Mouse (Mus musculus): Measurements from ENCODE around the gene Ets1. TPM values are rescaled to one million over a fixed set of nuclear protein-coding genes. Genes with fewer than 3 reads are reported as not detected.
A peak's percentile ranks its signal among the peaks of the same experiment; 100 is the strongest.

Ets1 gene
- polyA plus RNA-seq, 1 experiment from 2014 or later = 13.6 TPM

DNA sequence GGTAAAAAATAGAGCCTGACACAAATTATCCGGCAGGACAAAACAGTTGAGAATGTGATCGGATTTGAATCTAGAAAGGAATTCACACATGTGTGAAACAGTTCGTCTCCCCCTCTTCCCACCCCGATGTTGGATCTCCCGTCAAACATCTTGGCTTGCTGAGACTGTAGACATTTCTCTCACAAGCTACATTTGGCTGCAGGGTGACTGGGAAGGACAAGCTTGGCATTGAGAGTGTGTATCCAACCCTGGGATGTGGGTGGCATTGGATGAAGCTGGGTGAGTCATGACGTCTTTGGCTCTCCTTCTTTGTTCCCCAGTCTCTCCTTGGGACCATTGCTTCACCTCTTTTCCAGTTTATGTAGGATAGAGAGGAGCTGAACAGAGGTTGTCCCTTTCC is 16.4 kb upstream of the Ets1 start:
- TF ChIP-seq CTCF (IDR thresholded peaks at IDR 0.05; ENCODE audit: low read depth) = no peak
- Histone ChIP-seq H3K9ac (ENCODE audit: low read depth, low read length) (no peak overlapping the region), H3K4me1 (replicated peaks; ENCODE audit: control insufficient read depth, insufficient read depth, low read length) (no peaks in the 10 kb centered on the region), H3K4me3 (ENCODE audit: low read depth, low read length) (no peak overlapping the region), H3K27ac (ENCODE audit: low read depth, low read length) (no peak overlapping the region), H3K4me2 (replicated peaks; ENCODE audit: low read depth) (no peak overlapping the region), H3K36me3 (ENCODE audit: control insufficient read depth, insufficient read depth) (no peaks in the 10 kb centered on the region), H3K9me3 (ENCODE audit: control insufficient read depth) (no peaks in the 10 kb centered on the region), H3K27me3 (replicated peaks; ENCODE audit: control insufficient read depth, insufficient read depth, low read length) (no peaks in the 10 kb centered on the region)
- WGBS = 85% methylated on average over 6 of the region's 6 CpGs
- ATAC-seq = no peak

- H3K4me3 ChIP-seq (ENCODE audit: low read depth, low read length) = no peak overlapping the region
- no peak overlapping the region for H3K27ac ChIP-seq (ENCODE audit: low read depth, low read length)
- no peaks in the 10 kb centered on the region for H3K9me3 ChIP-seq (ENCODE audit: control insufficient read depth)
- 92% methylated on average over 3 of the region's 3 CpGs for WGBS
- no peak overlapping the region for H3K4me2 ChIP-seq (replicated peaks; ENCODE audit: low read depth)
- no peaks in the 10 kb centered on the region for H3K27me3 ChIP-seq (replicated peaks; ENCODE audit: control insufficient read depth, insufficient read depth, low read length)
- no peak for ATAC-seq
- no peak overlapping the region for H3K9ac ChIP-seq (ENCODE audit: low read depth, low read length)
- TF ChIP-seq CTCF (IDR thresholded peaks at IDR 0.05; ENCODE audit: low read depth) = no peak
- H3K4me1 ChIP-seq (replicated peaks; ENCODE audit: control insufficient read depth, insufficient read depth, low read length) = no peaks in the 10 kb centered on the region
- H3K36me3 ChIP-seq (ENCODE audit: control insufficient read depth, insufficient read depth) = no peaks in the 10 kb centered on the region
Observed at GRCm38 (mm10) chr9:32620446-32620845, 15.6 kb upstream of the Ets1 start.

DNA sequence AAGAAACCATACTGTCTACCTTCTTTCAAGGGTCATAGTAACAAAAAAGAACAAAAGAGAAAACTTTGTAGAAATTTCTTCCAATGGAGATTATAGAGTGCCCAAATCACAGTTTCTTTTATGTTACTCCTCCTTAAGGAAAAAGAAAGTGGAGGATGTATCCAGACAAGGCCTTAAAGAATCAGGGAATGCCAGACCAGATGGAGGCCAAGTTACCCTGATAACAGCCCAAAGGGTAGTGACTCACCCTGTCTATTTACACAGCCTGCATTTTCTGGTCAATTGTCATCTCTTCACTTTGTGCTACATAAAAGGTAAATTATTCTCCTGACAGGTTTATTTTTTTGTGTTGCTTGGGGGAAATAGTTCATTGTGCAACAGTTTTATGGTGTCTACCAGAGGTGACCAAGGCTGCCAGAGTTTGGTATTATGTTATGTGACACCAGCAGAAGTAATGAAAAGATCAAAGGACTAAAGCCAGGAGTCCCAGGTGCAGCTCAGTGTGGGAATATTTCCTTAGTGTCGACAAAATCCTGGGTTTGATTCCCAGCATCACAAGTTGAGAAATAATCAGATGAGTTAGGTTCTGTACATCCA is 6.5 kb upstream of the Ets1 start:
- Histone ChIP-seq H3K4me3 (ENCODE audit: low read depth, low read length) (no peak overlapping the region), H3K27me3 (replicated peaks; ENCODE audit: control insufficient read depth, insufficient read depth, low read length) (no peaks in the 10 kb centered on the region), H3K9ac (ENCODE audit: low read depth, low read length) (no peak overlapping the region), H3K9me3 (ENCODE audit: control insufficient read depth) (no peaks in the 10 kb centered on the region), H3K27ac (ENCODE audit: low read depth, low read length) (no peak overlapping the region), H3K4me2 (replicated peaks; ENCODE audit: low read depth) (no peak overlapping the region), H3K4me1 (replicated peaks; ENCODE audit: control insufficient read depth, insufficient read depth, low read length) (no peaks in the 10 kb centered on the region), H3K36me3 (ENCODE audit: control insufficient read depth, insufficient read depth) (no peaks in the 10 kb centered on the region)
- no peak for TF ChIP-seq CTCF (IDR thresholded peaks at IDR 0.05; ENCODE audit: low read depth)
- no peak for ATAC-seq
- WGBS = 42% methylated on average over 1 of the region's 1 CpGs

GRCm38 (mm10) chr9:32631341-32631740 is 4.7 kb upstream of the Ets1 start:
- no peak for ATAC-seq
- H3K4me3 ChIP-seq (ENCODE audit: low read depth, low read length) = no peak overlapping the region
- H3K4me2 ChIP-seq (replicated peaks; ENCODE audit: low read depth) = no peak overlapping the region
- no peak overlapping the region for H3K9ac ChIP-seq (ENCODE audit: low read depth, low read length)
- TF ChIP-seq CTCF (IDR thresholded peaks at IDR 0.05; ENCODE audit: low read depth) = no peak
- H3K4me1 ChIP-seq (replicated peaks; ENCODE audit: control insufficient read depth, insufficient read depth, low read length) = no peaks in the 10 kb centered on the region
- H3K9me3 ChIP-seq (ENCODE audit: control insufficient read depth) = no peaks in the 10 kb centered on the region
- H3K36me3 ChIP-seq (ENCODE audit: control insufficient read depth, insufficient read depth) = no peaks in the 10 kb centered on the region
- H3K27ac ChIP-seq (ENCODE audit: low read depth, low read length) = no peak overlapping the region
- no peaks in the 10 kb centered on the region for H3K27me3 ChIP-seq (replicated peaks; ENCODE audit: control insufficient read depth, insufficient read depth, low read length)

DNA sequence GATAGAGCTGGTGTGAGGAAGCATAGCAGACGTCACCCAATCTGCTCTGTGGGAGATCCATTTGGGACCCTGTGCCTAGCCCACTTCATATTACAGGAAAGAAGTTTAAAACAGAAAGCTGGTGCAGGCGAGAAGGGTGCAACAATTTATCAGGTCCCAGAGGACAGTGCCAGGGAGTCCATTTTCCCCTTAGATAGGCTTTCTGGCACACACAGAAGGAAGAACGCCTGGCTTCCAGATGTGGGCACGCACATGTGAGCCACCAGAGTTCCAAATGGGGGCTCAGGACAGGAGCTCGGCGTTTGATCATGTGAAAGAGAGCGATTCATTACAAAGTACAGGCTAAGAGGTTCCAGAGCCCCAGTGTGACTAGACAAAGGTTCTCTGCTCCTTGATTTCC is 3.8 kb upstream of the Ets1 start:
- Histone ChIP-seq H3K9ac (ENCODE audit: low read depth, low read length) (no peak overlapping the region), H3K4me2 (replicated peaks; ENCODE audit: low read depth) (no peak overlapping the region), H3K9me3 (ENCODE audit: control insufficient read depth) (no peaks in the 10 kb centered on the region), H3K36me3 (ENCODE audit: control insufficient read depth, insufficient read depth) (no peaks in the 10 kb centered on the region), H3K27me3 (replicated peaks; ENCODE audit: control insufficient read depth, insufficient read depth, low read length) (no peaks in the 10 kb centered on the region), H3K4me1 (replicated peaks; ENCODE audit: control insufficient read depth, insufficient read depth, low read length) (no peaks in the 10 kb centered on the region), H3K4me3 (ENCODE audit: low read depth, low read length) (no peak overlapping the region), H3K27ac (ENCODE audit: low read depth, low read length) (no peak overlapping the region)
- no peak for TF ChIP-seq CTCF (IDR thresholded peaks at IDR 0.05; ENCODE audit: low read depth)
- 82% methylated on average over 7 of the region's 7 CpGs for WGBS
- ATAC-seq = no peak

DNA sequence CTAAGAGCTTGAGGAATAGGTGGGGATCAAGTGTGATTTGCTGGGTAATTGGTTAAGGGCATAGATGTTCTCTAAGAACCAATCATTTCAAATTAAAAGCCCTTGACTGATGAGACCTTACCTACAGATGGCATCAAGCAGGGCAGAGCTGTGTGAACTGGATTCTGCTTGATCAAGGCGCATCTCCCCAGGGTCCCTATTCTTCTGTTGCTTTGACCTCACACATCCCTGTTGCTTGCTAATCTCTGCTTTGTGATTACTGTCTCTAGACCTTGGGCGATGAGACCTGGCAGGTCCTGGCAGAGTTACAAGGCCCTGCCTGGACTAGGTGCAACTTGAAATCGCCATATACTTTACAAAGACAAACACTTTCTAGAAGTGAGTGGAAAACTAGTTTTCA is 9.0 kb downstream of the Ets1 start:
- Histone ChIP-seq H3K27me3 (replicated peaks; ENCODE audit: control insufficient read depth, insufficient read depth, low read length) (no peaks in the 10 kb centered on the region), H3K36me3 (ENCODE audit: control insufficient read depth, insufficient read depth) (no peaks in the 10 kb centered on the region), H3K27ac (ENCODE audit: low read depth, low read length) (no peak overlapping the region), H3K4me1 (replicated peaks; ENCODE audit: control insufficient read depth, insufficient read depth, low read length) (no peaks in the 10 kb centered on the region), H3K9ac (ENCODE audit: low read depth, low read length) (no peak overlapping the region), H3K4me2 (replicated peaks; ENCODE audit: low read depth) (no peak overlapping the region), H3K4me3 (ENCODE audit: low read depth, low read length) (no peak overlapping the region), H3K9me3 (ENCODE audit: control insufficient read depth) (no peaks in the 10 kb centered on the region)
- 76% methylated on average over 3 of the region's 3 CpGs for WGBS
- no peak for TF ChIP-seq CTCF (IDR thresholded peaks at IDR 0.05; ENCODE audit: low read depth)
- no peak for ATAC-seq

GRCm38 (mm10) chr9:32645475-32645874 is 9.5 kb downstream of the Ets1 start:
- Histone ChIP-seq H3K9ac (ENCODE audit: low read depth, low read length) (no peak overlapping the region), H3K4me2 (replicated peaks; ENCODE audit: low read depth) (peak overlapping the region; percentile 52), H3K9me3 (ENCODE audit: control insufficient read depth) (no peaks in the 10 kb centered on the region), H3K36me3 (ENCODE audit: control insufficient read depth, insufficient read depth) (no peaks in the 10 kb centered on the region), H3K4me1 (replicated peaks; ENCODE audit: control insufficient read depth, insufficient read depth, low read length) (no peaks in the 10 kb centered on the region), H3K4me3 (ENCODE audit: low read depth, low read length) (0 out of 2 replicates have a peak overlapping the region, but pooled peaks have one; percentile 0), H3K27me3 (replicated peaks; ENCODE audit: control insufficient read depth, insufficient read depth, low read length) (no peaks in the 10 kb centered on the region), H3K27ac (ENCODE audit: low read depth, low read length) (no peak overlapping the region)
- no peak for ATAC-seq
- no peak for TF ChIP-seq CTCF (IDR thresholded peaks at IDR 0.05; ENCODE audit: low read depth)
- WGBS = 17% methylated on average over 9 of the region's 9 CpGs
